In the genomic region with DNA sequence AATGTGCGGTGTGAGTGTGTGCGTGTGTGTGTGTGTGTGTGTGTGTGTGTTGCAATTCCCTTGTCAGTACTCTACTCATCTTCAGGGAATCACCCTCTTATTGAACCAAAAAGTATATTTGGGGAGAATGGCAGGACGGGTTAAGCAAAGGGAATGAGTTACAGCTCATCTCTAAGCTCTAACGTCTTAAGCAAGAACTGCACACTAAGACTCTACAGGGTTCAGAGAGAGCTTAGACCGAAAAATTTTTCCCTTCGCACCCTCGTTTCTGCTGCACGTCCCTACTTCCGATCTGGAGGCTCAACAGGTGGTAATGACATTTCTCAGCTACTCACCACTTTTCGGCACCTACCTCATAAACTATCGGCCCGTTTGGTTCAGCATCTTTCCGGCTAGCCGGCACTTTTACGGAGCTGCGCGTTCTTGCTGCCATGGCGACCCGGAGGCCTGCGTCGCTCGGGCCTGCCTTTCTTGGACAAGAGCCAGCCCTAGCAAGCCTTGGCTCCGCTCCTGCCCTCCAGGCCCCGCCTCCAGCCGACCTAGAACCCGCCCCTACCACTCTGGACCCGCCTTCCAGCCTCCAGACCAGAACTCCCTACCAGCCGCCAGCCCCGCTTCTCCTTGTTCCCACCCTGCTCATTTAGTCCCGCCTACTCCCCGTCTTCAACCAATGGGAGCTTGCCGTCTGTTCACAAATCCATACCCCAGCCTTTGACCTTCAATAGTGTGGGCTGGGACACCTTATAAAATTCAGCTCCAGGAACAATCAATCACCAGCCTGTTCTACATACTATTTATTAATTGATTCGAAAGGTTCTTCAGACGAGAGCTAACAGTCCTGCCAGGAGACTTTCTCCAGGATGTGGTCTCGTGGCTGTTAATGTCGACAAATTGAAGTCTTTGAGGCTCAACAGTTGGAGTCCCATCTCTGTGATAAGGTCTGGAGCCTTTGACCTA, we compare ENCODE assay signal across 8 mouse cellular contexts. TPM values are rescaled to one million over a fixed set of nuclear protein-coding genes. Genes with fewer than 3 reads are reported as not detected.
DNase-seq lines count a peak whose midpoint lies in the region; ATAC-seq and TF ChIP-seq lines count a peak whose summit lies in the region.

Dixdc1 (minus strand) TSS at position 604 of the 957 bp plus-strand sequence.

- no peak for TF ChIP-seq POLR2A in ES-Bruce4 (IDR thresholded peaks at IDR 0.05; ENCODE audit: insufficient read depth, low read length)

- TF ChIP-seq EP300 in ES-Bruce4 (IDR thresholded peaks at IDR 0.05; ENCODE audit: insufficient read depth, low read depth, low read length): no peak
- TF ChIP-seq EP300 in liver, postnatal 0 days (IDR thresholded peaks at IDR 0.05; ENCODE audit: low read depth): no peak

- ATAC-seq in forebrain, embryonic 14.5 days: peak; percentile 97
- ATAC-seq in liver, postnatal 0 days: peak; percentile 100
- ATAC-seq in neural tube, embryonic 15.5 days (ENCODE audit: low FRiP score): peak; percentile 95

- peak within 1 kb of the TSS; percentile 62 for H3K4me2 ChIP-seq in forebrain, embryonic 14.5 days (ENCODE audit: low read length)
- peak within 1 kb of the TSS; percentile 69 for H3K4me2 ChIP-seq in liver, postnatal 0 days (ENCODE audit: low read depth, low read length)
- peak within 1 kb of the TSS; percentile 67 for H3K4me2 ChIP-seq in neural tube, embryonic 15.5 days

- DNase-seq in cerebellum, adult 11 months: peak; percentile 81
- DNase-seq in forebrain, embryonic 14.5 days (ENCODE audit: low spot score): peak; percentile 87
- DNase-seq in heart, postnatal 14 days: peak; percentile 91 to 96
- peak; percentile 95 for DNase-seq in layer of hippocampus, adult 11-12 months (ENCODE audit: low spot score)
- DNase-seq in liver, postnatal 0 days: peak; percentile 93
- peak; percentile 97 for DNase-seq in testis, postnatal 10 days (ENCODE audit: low spot score)

- no peaks in the 10 kb centered on the region for H3K27me3 ChIP-seq in ES-Bruce4 (ENCODE audit: control insufficient read depth, insufficient read depth, low read length, poor library complexity, severe bottlenecking)
- H3K27me3 ChIP-seq in forebrain, embryonic 14.5 days (replicated peaks; ENCODE audit: control insufficient read depth, insufficient read depth, low read length): no peaks in the 10 kb centered on the region
- no peaks in the 10 kb centered on the region for H3K27me3 ChIP-seq in liver, postnatal 0 days (ENCODE audit: insufficient read depth, low read length)
- H3K27me3 ChIP-seq in neural tube, embryonic 15.5 days (replicated peaks): no peaks in the 10 kb centered on the region

- 12% methylated on average over 36 of the region's 36 CpGs for WGBS in forebrain, embryonic 14.5 days
- 11% methylated on average over 36 of the region's 36 CpGs for WGBS in liver, postnatal 0 days (ENCODE audit: insufficient replicate concordance)
- WGBS in neural tube, embryonic 15.5 days: 12% methylated on average over 36 of the region's 36 CpGs

- no peaks in the 10 kb centered on the region for H3K9me3 ChIP-seq in ES-Bruce4 (replicated peaks; ENCODE audit: control insufficient read depth, insufficient read depth, low read length, poor library complexity, severe bottlenecking)
- H3K9me3 ChIP-seq in forebrain, embryonic 14.5 days (replicated peaks; ENCODE audit: control insufficient read depth, low read length): no peaks in the 10 kb centered on the region
- no peaks in the 10 kb centered on the region for H3K9me3 ChIP-seq in liver, postnatal 0 days (ENCODE audit: low read length)
- no peaks in the 10 kb centered on the region for H3K9me3 ChIP-seq in neural tube, embryonic 15.5 days (replicated peaks)

- no peak within 1 kb of the TSS for H3K9ac ChIP-seq in ES-Bruce4 (ENCODE audit: low read depth, poor library complexity, severe bottlenecking)
- no peak within 1 kb of the TSS for H3K9ac ChIP-seq in forebrain, embryonic 14.5 days (ENCODE audit: low read length)
- no peak within 1 kb of the TSS for H3K9ac ChIP-seq in liver, postnatal 0 days (replicated peaks)
- H3K9ac ChIP-seq in neural tube, embryonic 15.5 days (replicated peaks): no peak within 1 kb of the TSS

- H3K4me3 ChIP-seq in ES-Bruce4 (ENCODE audit: low read depth, low read length): peak within 1 kb of the TSS; percentile 43
- H3K4me3 ChIP-seq in forebrain, embryonic 14.5 days (ENCODE audit: low read depth, low read length): peak within 1 kb of the TSS; percentile 27
- H3K4me3 ChIP-seq in liver, postnatal 0 days (ENCODE audit: low read depth, low read length): peak within 1 kb of the TSS; percentile 26; the same call in 1 of the 2 replicates
- H3K4me3 ChIP-seq in neural tube, embryonic 15.5 days (replicated peaks): peak within 1 kb of the TSS; percentile 37

- H3K36me3 ChIP-seq in ES-Bruce4 (ENCODE audit: control insufficient read depth, insufficient read depth, low read length, poor library complexity, severe bottlenecking): no peaks in the 10 kb centered on the region
- H3K36me3 ChIP-seq in forebrain, embryonic 14.5 days (ENCODE audit: control insufficient read depth, insufficient read depth, low read length): no peaks in the 10 kb centered on the region
- H3K36me3 ChIP-seq in liver, postnatal 0 days (replicated peaks; ENCODE audit: insufficient read depth, low read length): no peaks in the 10 kb centered on the region; the same call in 1 of the 2 replicates
- H3K36me3 ChIP-seq in neural tube, embryonic 15.5 days: no peaks in the 10 kb centered on the region

- peaks cover 2% of the 10 kb centered on the region for H3K4me1 ChIP-seq in ES-Bruce4 (ENCODE audit: control insufficient read depth, insufficient read depth, low read length)
- peaks cover 7% of the 10 kb centered on the region; the same call in 1 of the 2 replicates for H3K4me1 ChIP-seq in forebrain, embryonic 14.5 days (ENCODE audit: control insufficient read depth, insufficient read depth, low read length)
- H3K4me1 ChIP-seq in liver, postnatal 0 days (ENCODE audit: insufficient read depth): peaks cover 2% of the 10 kb centered on the region
- peaks cover 13% of the 10 kb centered on the region for H3K4me1 ChIP-seq in neural tube, embryonic 15.5 days

- no peak for TF ChIP-seq CTCF in ES-Bruce4 (IDR thresholded peaks at IDR 0.05; ENCODE audit: low read depth, low read length)
- TF ChIP-seq CTCF in liver, postnatal 0 days (IDR thresholded peaks at IDR 0.05; ENCODE audit: low read depth): no peak

- intact Hi-C loops in heart, postnatal 14 days (cut with DNase I): no loop called here

- H3K27ac ChIP-seq in ES-Bruce4 (ENCODE audit: insufficient read depth, low read length): no peak within 1 kb of the TSS
- no peak within 1 kb of the TSS for H3K27ac ChIP-seq in forebrain, embryonic 14.5 days (ENCODE audit: low read depth, low read length)
- H3K27ac ChIP-seq in liver, postnatal 0 days (ENCODE audit: low read depth): peak within 1 kb of the TSS; percentile 8; the same call in 1 of the 2 replicates
- H3K27ac ChIP-seq in neural tube, embryonic 15.5 days (replicated peaks): no peak within 1 kb of the TSS

RNA-seq across cellular contexts. Expression of gene Dixdc1, which starts in this region (rescaled TPM):
- polyA plus RNA-seq in ES-Bruce4 (2011; ENCODE audit: insufficient read depth, insufficient read length, low read depth, missing spikeins): 10.1 and 11.1 TPM in 2 replicates
- polyA plus RNA-seq in forebrain, embryonic 14.5 days (2014; fragmentation: Nextera tagmentation; extraction: Ambion mirVana): 21.6 and 27.1 TPM in 2 replicates
- 1 to 10 TPM; 4.0 to 6.2 TPM for total RNA-seq in heart, postnatal 14 days (2021)
- polyA plus RNA-seq in liver, postnatal 0 days (2015; fragmentation: Nextera tagmentation; extraction: Ambion mirVana): 3.6 and 3.7 TPM in 2 replicates
- 28.3 and 30.4 TPM in 2 replicates for polyA plus RNA-seq in neural tube, embryonic 15.5 days (2015; fragmentation: Nextera tagmentation; extraction: Ambion mirVana)
